19 mouse cellular contexts compared by ENCODE assay signal in genomic region chr5:100601864-100602263, GRCm38 (mm10). TPM values are rescaled to one million over a fixed set of nuclear protein-coding genes. Genes with fewer than 3 reads are reported as not detected.
"Had no signal": no experiment of that assay in that cellular context is flagged by ENCODE, and none has a peak within 500 bp of the region (broad histone marks: within the 10 kb centered on the region; RNA-seq: fewer than 3 reads in every experiment).

No protein-coding gene starts in this region.

- DNase-seq: kidney, adult 11 months; kidney, adult 8-10 months; kidney, postnatal 10 days; kidney, postnatal 36 days; liver; lung, adult 18-20 months; lung, postnatal 10 days; lung, postnatal 4 days; midbrain, embryonic 14.5 days; thymus, postnatal 25 days had no signal

- ATAC-seq: liver, embryonic 12.5 days had no signal

- H3K4me1 ChIP-seq: limb, embryonic 10.5 days had no signal

- H3K36me3 ChIP-seq: kidney, embryonic 15.5 days; limb, embryonic 10.5 days; limb, embryonic 13.5 days; liver, embryonic 12.5 days; liver, embryonic 15.5 days; lung, embryonic 15.5 days had no signal

- H3K4me3 ChIP-seq: kidney, embryonic 15.5 days; limb, embryonic 10.5 days; limb, embryonic 13.5 days; liver, embryonic 12.5 days; liver, embryonic 15.5 days; lung, embryonic 15.5 days had no signal

- H3K27me3 ChIP-seq: kidney, embryonic 15.5 days; limb, embryonic 13.5 days; liver, embryonic 12.5 days; liver, embryonic 15.5 days; lung, embryonic 15.5 days had no signal

- H3K9me3 ChIP-seq: kidney, embryonic 15.5 days; limb, embryonic 10.5 days; limb, embryonic 13.5 days; liver, embryonic 12.5 days; liver, embryonic 15.5 days; lung, embryonic 15.5 days had no signal

RNA-seq across cellular contexts. Expression of gene Plac8, which starts 29.8 kb away (rescaled TPM):
- total RNA-seq: layer of hippocampus, postnatal 14 days; left cerebral cortex, adult 8-10 months; left cerebral cortex, postnatal 25 days had no signal
